Mouse (Mus musculus): ENCODE measurements around the gene Gad1. TPM values are rescaled to one million over a fixed set of nuclear protein-coding genes. Genes with fewer than 3 reads are reported as not detected.

Gene Gad1
- total and polyA plus RNA-seq, 2 experiments: not detected

DNA sequence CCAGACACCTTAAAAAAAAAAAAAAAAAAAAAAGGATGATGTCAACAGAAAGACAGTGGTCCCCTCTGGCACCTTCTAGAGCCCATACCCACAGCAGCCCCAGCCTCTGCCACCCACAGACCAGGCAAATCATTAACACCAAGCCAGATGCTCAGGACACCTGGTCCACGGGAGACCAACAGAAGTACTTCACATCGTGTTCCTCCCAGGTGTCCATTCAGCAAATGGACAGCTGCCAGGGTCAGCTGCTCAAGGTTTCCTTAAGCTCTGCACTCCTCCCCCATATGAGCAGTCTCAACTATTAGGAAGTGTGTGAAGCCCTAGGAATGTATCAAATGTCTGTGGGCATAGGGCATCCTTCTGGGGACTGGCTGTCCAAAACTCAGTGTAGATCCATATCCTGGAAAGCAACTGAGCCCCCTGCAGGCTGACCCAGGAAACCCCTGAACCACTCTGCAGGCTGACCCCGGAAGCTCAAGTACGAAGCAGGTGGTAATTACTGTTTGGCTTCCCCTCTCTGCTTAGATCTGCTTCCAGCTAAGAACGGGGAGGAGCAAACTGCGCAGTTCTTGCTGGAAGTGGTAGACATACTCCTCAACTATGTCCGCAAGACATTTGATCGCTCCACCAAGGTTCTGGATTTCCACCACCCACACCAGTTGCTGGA, 20.8 kb downstream of the Gad1 start:
- no peaks in the 10 kb centered on the region for H3K27me3 ChIP-seq (ENCODE audit: control insufficient read depth, insufficient read depth, low read length)
- no peak overlapping the region for H3K27ac ChIP-seq (replicated peaks; ENCODE audit: insufficient read depth, low read depth, low read length)
- H3K36me3 ChIP-seq (ENCODE audit: control insufficient read depth, insufficient read depth, low read length): no peaks in the 10 kb centered on the region
- no peaks in the 10 kb centered on the region for H3K4me1 ChIP-seq (ENCODE audit: control insufficient read depth, insufficient read depth, low read length)
- TF ChIP-seq CTCF (IDR thresholded peaks at IDR 0.05; ENCODE audit: low read depth, low read length) (no peak), POLR2A (IDR thresholded peaks at IDR 0.05; ENCODE audit: extremely low read depth, insufficient read depth, low read length) (no peak)
- no peaks in the 10 kb centered on the region for H3K79me2 ChIP-seq (ENCODE audit: control insufficient read depth, insufficient read depth, low read length)
- H3K4me3 ChIP-seq (ENCODE audit: insufficient read depth, low read depth, low read length): no peak overlapping the region
- no peak for DNase-seq (ENCODE audit: extremely low read depth, low read depth, low spot score)
- H3K9ac ChIP-seq (ENCODE audit: low read depth, low read length): no peak overlapping the region
- 67% methylated on average over 8 of the region's 8 CpGs for WGBS

DNA sequence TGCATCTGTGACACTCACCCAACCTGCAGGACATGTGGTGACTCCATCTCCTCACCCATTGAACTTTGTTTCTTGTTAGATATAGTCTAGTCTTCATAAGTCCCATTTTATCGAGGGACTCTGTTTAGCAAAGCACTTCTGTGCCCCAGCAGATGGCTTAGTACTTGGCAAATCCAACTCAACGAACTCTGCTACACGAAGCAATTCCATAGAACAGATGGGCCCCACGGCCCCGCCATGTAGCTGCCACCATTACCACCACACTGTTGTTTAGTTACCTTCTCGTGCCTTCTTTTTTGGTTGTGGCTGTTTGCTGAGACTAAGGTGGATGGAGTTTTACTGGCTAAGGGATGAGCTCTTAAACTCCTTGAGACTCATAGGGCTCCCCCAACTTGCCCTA, 35.3 kb downstream of the Gad1 start:
- no peak for DNase-seq (ENCODE audit: extremely low read depth, low read depth, low spot score)
- H3K79me2 ChIP-seq (ENCODE audit: control insufficient read depth, insufficient read depth, low read length): no peaks in the 10 kb centered on the region
- H3K9ac ChIP-seq (ENCODE audit: low read depth, low read length): no peak overlapping the region
- no peak for TF ChIP-seq CTCF (IDR thresholded peaks at IDR 0.05; ENCODE audit: low read depth, low read length)
- TF ChIP-seq POLR2A (IDR thresholded peaks at IDR 0.05; ENCODE audit: extremely low read depth, insufficient read depth, low read length): no peak
- H3K27me3 ChIP-seq (ENCODE audit: control insufficient read depth, insufficient read depth, low read length): 0 out of 2 replicates have a peak, but pooled peaks cover 2% of the 10 kb centered on the region
- no peak overlapping the region for H3K4me3 ChIP-seq (ENCODE audit: insufficient read depth, low read depth, low read length)
- 91% methylated on average over 6 of the region's 6 CpGs for WGBS
- H3K27ac ChIP-seq (replicated peaks; ENCODE audit: insufficient read depth, low read depth, low read length): no peak overlapping the region
- H3K36me3 ChIP-seq (ENCODE audit: control insufficient read depth, insufficient read depth, low read length): no peaks in the 10 kb centered on the region
- H3K4me1 ChIP-seq (ENCODE audit: control insufficient read depth, insufficient read depth, low read length): no peaks in the 10 kb centered on the region

DNA sequence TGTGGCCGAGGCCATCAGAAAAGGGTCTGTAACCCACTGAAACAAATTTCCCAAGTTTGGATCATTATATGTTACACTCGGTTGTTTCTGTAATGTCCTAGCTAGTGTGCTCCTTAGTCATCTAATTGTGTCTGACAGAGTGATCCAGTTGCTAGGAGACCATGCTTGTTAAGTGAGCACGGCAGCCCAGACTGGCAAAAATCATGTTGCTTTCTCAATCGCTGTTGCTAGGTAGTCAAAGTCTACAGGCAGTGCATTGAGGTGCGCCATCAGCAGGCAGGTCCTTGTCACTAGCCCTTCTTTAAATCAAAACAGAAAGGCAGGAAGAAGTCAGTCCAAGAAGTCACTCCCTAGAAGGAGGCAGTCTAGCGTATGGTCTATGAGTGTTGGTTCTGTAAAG, 39.6 kb downstream of the Gad1 start:
- TF ChIP-seq CTCF (IDR thresholded peaks at IDR 0.05; ENCODE audit: low read depth, low read length): no peak
- TF ChIP-seq POLR2A (IDR thresholded peaks at IDR 0.05; ENCODE audit: extremely low read depth, insufficient read depth, low read length): no peak
- 0 out of 2 replicates have a peak, but pooled peaks cover 2% of the 10 kb centered on the region for H3K27me3 ChIP-seq (ENCODE audit: control insufficient read depth, insufficient read depth, low read length)
- WGBS: 85% methylated on average over 6 of the region's 6 CpGs

DNA sequence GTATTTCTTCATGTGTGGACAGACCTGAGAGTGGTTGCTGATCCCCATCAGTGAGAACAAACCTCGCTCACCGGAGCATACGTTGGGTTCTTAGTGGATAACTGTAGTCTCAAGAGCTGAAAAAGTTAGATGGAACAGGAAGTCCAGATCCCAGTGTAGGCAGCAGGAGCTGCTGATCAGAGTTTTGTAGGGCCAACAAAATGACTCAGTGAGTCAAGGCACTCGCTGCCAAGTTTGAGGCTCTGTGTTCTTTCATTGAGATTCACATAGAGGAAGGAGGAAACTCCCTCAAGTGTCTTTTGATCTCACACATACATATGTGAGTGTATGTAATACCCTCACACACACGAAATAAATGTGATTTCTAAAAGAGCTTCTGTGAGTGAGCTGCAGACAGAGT, 40.8 kb downstream of the Gad1 start:
- Histone ChIP-seq H3K27ac (replicated peaks; ENCODE audit: insufficient read depth, low read depth, low read length) (no peak overlapping the region), H3K79me2 (ENCODE audit: control insufficient read depth, insufficient read depth, low read length) (no peaks in the 10 kb centered on the region), H3K27me3 (ENCODE audit: control insufficient read depth, insufficient read depth, low read length) (no peaks in the 10 kb centered on the region), H3K36me3 (ENCODE audit: control insufficient read depth, insufficient read depth, low read length) (no peaks in the 10 kb centered on the region), H3K4me3 (ENCODE audit: insufficient read depth, low read depth, low read length) (no peak overlapping the region), H3K9ac (ENCODE audit: low read depth, low read length) (no peak overlapping the region), H3K4me1 (ENCODE audit: control insufficient read depth, insufficient read depth, low read length) (no peaks in the 10 kb centered on the region)
- no peak for DNase-seq (ENCODE audit: extremely low read depth, low read depth, low spot score)
- TF ChIP-seq CTCF (IDR thresholded peaks at IDR 0.05; ENCODE audit: low read depth, low read length): no peak
- TF ChIP-seq POLR2A (IDR thresholded peaks at IDR 0.05; ENCODE audit: extremely low read depth, insufficient read depth, low read length): no peak
- 83% methylated on average over 5 of the region's 5 CpGs for WGBS

More for the DNA sequence above, 39.6 kb downstream of the Gad1 start:
- Histone ChIP-seq H3K4me1 (ENCODE audit: control insufficient read depth, insufficient read depth, low read length) (no peaks in the 10 kb centered on the region), H3K36me3 (ENCODE audit: control insufficient read depth, insufficient read depth, low read length) (no peaks in the 10 kb centered on the region), H3K27ac (replicated peaks; ENCODE audit: insufficient read depth, low read depth, low read length) (no peak overlapping the region), H3K9ac (ENCODE audit: low read depth, low read length) (no peak overlapping the region), H3K79me2 (ENCODE audit: control insufficient read depth, insufficient read depth, low read length) (no peaks in the 10 kb centered on the region), H3K4me3 (ENCODE audit: insufficient read depth, low read depth, low read length) (no peak overlapping the region)
- DNase-seq (ENCODE audit: extremely low read depth, low read depth, low spot score): no peak

DNA sequence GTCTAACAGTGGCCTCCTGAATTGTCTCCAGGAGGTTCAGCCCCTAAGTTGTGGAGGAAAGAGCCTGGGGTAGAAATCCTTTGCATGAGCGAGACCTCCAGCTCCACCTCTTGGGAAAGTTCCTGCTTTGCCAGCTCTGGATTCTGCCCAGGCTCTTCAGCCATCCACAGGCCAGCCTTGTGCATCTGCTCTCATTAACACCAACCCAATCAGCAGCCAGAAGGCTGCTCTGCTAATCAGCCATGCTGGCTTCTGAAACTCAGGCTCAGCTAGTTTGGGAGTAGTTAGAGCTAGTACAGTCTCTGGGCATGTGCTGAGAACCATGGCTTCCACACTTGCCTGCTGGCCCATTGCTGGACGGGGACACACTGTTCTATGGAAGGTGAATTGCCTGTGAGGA, 43.0 kb downstream of the Gad1 start:
- Histone ChIP-seq H3K79me2 (ENCODE audit: control insufficient read depth, insufficient read depth, low read length) (no peaks in the 10 kb centered on the region), H3K4me1 (ENCODE audit: control insufficient read depth, insufficient read depth, low read length) (no peaks in the 10 kb centered on the region), H3K27ac (replicated peaks; ENCODE audit: insufficient read depth, low read depth, low read length) (no peak overlapping the region), H3K9ac (ENCODE audit: low read depth, low read length) (no peak overlapping the region), H3K27me3 (ENCODE audit: control insufficient read depth, insufficient read depth, low read length) (no peaks in the 10 kb centered on the region), H3K36me3 (ENCODE audit: control insufficient read depth, insufficient read depth, low read length) (no peaks in the 10 kb centered on the region), H3K4me3 (ENCODE audit: insufficient read depth, low read depth, low read length) (no peak overlapping the region)
- DNase-seq (ENCODE audit: extremely low read depth, low read depth, low spot score): no peak
- TF ChIP-seq POLR2A (IDR thresholded peaks at IDR 0.05; ENCODE audit: extremely low read depth, insufficient read depth, low read length) (no peak), CTCF (IDR thresholded peaks at IDR 0.05; ENCODE audit: low read depth, low read length) (no peak)
- WGBS: 82% methylated on average over 2 of the region's 2 CpGs

DNA sequence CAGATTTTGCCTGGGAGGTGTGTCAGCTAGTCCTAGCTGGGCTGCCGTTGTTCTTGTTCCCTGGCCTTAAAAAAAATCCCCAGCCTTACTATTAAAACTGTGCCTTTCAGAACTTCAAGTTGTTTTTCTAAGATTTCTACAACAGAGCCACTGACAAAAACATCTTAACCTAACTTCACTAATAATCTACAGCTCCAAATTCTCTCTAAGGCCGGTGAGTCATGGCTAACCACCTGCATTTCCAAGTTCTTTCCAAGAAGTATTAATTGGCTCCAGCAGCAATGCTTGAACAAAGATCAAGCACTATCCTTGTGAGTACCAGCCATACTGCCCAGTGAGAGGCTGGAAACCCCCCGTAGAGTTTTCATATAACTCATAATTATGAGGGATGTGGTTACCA, 56.9 kb downstream of the Gad1 start:
- Histone ChIP-seq H3K4me1 (ENCODE audit: control insufficient read depth, insufficient read depth, low read length) (no peaks in the 10 kb centered on the region), H3K9ac (ENCODE audit: low read depth, low read length) (no peak overlapping the region), H3K36me3 (ENCODE audit: control insufficient read depth, insufficient read depth, low read length) (no peaks in the 10 kb centered on the region), H3K27me3 (ENCODE audit: control insufficient read depth, insufficient read depth, low read length) (0 out of 2 replicates have a peak, but pooled peaks cover 2% of the 10 kb centered on the region), H3K4me3 (ENCODE audit: insufficient read depth, low read depth, low read length) (no peak overlapping the region), H3K27ac (replicated peaks; ENCODE audit: insufficient read depth, low read depth, low read length) (no peak overlapping the region), H3K79me2 (ENCODE audit: control insufficient read depth, insufficient read depth, low read length) (no peaks in the 10 kb centered on the region)
- no peak for DNase-seq (ENCODE audit: extremely low read depth, low read depth, low spot score)
- 88% methylated on average over 3 of the region's 3 CpGs for WGBS
- TF ChIP-seq CTCF (IDR thresholded peaks at IDR 0.05; ENCODE audit: low read depth, low read length) (no peak), POLR2A (IDR thresholded peaks at IDR 0.05; ENCODE audit: extremely low read depth, insufficient read depth, low read length) (no peak)

Data from liver, adult 2 months (tissue).